28 mouse cellular contexts compared by ENCODE assay signal in genomic region chr17:88770081-88770480, GRCm38 (mm10). TPM values are rescaled to one million over a fixed set of nuclear protein-coding genes. Genes with fewer than 3 reads are reported as not detected.
"Had no signal": no experiment of that assay in that cellular context is flagged by ENCODE, and none has a peak within 500 bp of the region (broad histone marks: within the 10 kb centered on the region; RNA-seq: fewer than 3 reads in every experiment).

No protein-coding gene starts in this region.

- H3K9ac ChIP-seq: heart, embryonic 12.5 days; hindbrain, embryonic 12.5 days; hindbrain, embryonic 15.5 days; intestine, embryonic 15.5 days; limb, embryonic 12.5 days; liver, embryonic 13.5 days had no signal

- H3K9me3 ChIP-seq: heart, embryonic 10.5 days; hindbrain, embryonic 15.5 days; intestine, embryonic 15.5 days; limb, embryonic 10.5 days; limb, embryonic 12.5 days had no signal

- H3K36me3 ChIP-seq: heart, embryonic 10.5 days; heart, embryonic 12.5 days; hindbrain, embryonic 10.5 days; hindbrain, embryonic 12.5 days; hindbrain, embryonic 15.5 days; intestine, embryonic 15.5 days; limb, embryonic 10.5 days; limb, embryonic 12.5 days; liver, embryonic 13.5 days had no signal

- H3K4me2 ChIP-seq: heart, embryonic 12.5 days; hindbrain, embryonic 12.5 days; hindbrain, embryonic 15.5 days; intestine, embryonic 15.5 days; limb, embryonic 12.5 days; liver, embryonic 11.5 days; liver, embryonic 13.5 days had no signal

- H3K27me3 ChIP-seq: heart, embryonic 12.5 days; hindbrain, embryonic 12.5 days; hindbrain, embryonic 15.5 days; intestine, embryonic 15.5 days; limb, embryonic 12.5 days; liver, embryonic 13.5 days had no signal

- DNase-seq: gastrocnemius, adult 2 months; gastrocnemius, postnatal 10 days; gastrocnemius, postnatal 25 days; heart, adult 18-20 months; heart, postnatal 10 days; heart, postnatal 4 days; kidney, adult 18-20 months; kidney, adult 8-10 months; kidney, postnatal 10 days; kidney, postnatal 25 days; kidney, postnatal 4 days; liver; liver, embryonic 13.5 days had no signal

- H3K4me1 ChIP-seq: heart, embryonic 10.5 days; heart, embryonic 12.5 days; liver, embryonic 13.5 days had no signal

- H3K4me3 ChIP-seq: gastrocnemius, adult 2 months; heart, embryonic 10.5 days; heart, embryonic 12.5 days; hindbrain, embryonic 10.5 days; hindbrain, embryonic 12.5 days; hindbrain, embryonic 15.5 days; intestine, embryonic 15.5 days; limb, embryonic 10.5 days; limb, embryonic 12.5 days; liver, embryonic 13.5 days had no signal

- ATAC-seq: inflammation-experienced regulatory T-cells, adult 6 months; intestine, embryonic 15.5 days; intestine, postnatal 0 days had no signal

- H3K27ac ChIP-seq: gastrocnemius, adult 2 months; heart, embryonic 10.5 days; hindbrain, embryonic 10.5 days; hindbrain, embryonic 12.5 days; hindbrain, embryonic 15.5 days; intestine, embryonic 15.5 days; limb, embryonic 10.5 days; limb, embryonic 12.5 days; liver, embryonic 13.5 days had no signal

RNA-seq across cellular contexts. Expression of gene Lhcgr, which starts 21.7 kb away (rescaled TPM):
- total RNA-seq: gastrocnemius, adult 2 months; gastrocnemius, postnatal 25 days; granulocyte monocyte progenitor cell, adult 5-6 weeks; heart, adult 8-10 months; heart, postnatal 4 days had no signal
- polyA plus RNA-seq: heart, embryonic 14.5 days; heart, embryonic 16.5 days; inflammation-experienced regulatory T-cells, adult 6 months; intestine, postnatal 0 days; liver, embryonic 11.5 days; liver, embryonic 13.5 days had no signal
